Mouse (Mus musculus) urinary bladder, postnatal 14 days (tissue): ENCODE data around the gene Gm7982.
"Not testable (repeated sequence)": the region's sequence is repeated elsewhere in the genome, so short reads cannot be mapped to it uniquely, and the experiment has no call there.

ENCODE experiments used
- DNase-seq: peaks from one replicate; pipeline ENCODE4 v3.0.0; 2021; ENCODE audit warnings: low spot score

The Gm7982 gene

DNA sequence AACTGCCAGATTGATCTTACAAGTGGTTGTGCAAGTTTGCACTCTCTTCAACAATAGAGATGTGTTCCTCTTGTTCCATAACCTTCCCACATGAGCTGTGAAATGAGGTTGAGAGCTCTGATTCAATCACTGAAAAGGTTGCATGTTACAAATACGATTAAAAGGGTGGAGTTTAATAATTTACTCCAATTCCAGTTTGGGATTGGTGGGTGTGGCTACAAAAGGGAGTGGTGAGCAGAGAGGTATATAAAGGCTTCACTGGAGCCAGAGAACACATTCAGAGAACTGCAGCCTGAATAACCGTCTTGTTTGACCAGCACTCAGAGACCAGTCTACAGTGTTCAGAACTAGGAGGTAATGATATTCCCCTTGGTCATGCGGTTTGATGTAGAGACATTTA, at the start of gene Gm7982:
Gm7982 (plus strand) TSS at position 301 of the 400 bp plus-strand sequence.
- DNase-seq, result not testable (repeated sequence)

GRCm38 (mm10) chr5:95736073-95736472, 5.7 kb upstream of the Gm7982 start, which contains the start of gene Gm7978:
Gene Gm7978, minus strand, starts transcription at chr5:95736173.
- DNase-seq, result not testable (repeated sequence)

- not testable (repeated sequence) for DNase-seq
These were observed 33.9 kb downstream of the Gm7982 start, which contains the start of gene E330014E10Rik for GRCm38 (mm10) chr5:95775690-95776089. Gene E330014E10Rik, plus strand, starts transcription at chr5:95775990.
